Mouse (Mus musculus) cerebellum, postnatal 36 days (tissue): ENCODE measurements at regions not wholly inside any gene's neighbourhood (a gene's known extent, or its start where the extent isn't known, plus 50 kb on each side); places are given as distances from the start of the nearest gene placed in this dataset.
A peak's percentile ranks its signal among the peaks of the same experiment; 100 is the strongest.
"Not testable (repeated sequence)": the region's sequence is repeated elsewhere in the genome, so short reads cannot be mapped to it uniquely, and the experiment has no call there.

Source experiments
- DNase-seq, 2 experiments: peaks; one replicate each; pipeline ENCODE4 v3.0.0; 2021 to 2022; ENCODE audit warnings: mixed read lengths in 2 of 2

- DNase-seq, result no peak
Measured at GRCm38 (mm10) chr6:107012938-107013511, 213.1 kb upstream of the Crbn start.

DNA sequence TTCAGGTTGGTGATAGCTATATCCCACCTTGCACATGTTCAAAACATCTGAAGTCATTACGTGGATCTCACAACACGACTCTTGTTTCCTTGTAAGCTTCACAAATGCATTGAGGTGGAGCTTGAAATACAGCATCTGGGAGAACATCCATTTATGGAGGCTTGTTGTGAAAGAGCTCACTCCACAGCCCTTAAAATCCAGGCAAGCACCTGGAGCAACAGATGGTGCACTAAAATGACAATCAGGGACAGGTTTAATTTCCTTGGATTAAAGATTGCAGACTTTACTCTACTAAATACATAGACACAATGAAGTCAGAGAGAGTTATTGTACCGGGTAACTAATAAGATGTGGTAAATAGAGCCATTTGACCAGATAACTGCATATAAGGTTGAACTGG lies 219.2 kb upstream of the Crbn start:
- peak; percentile 9 to 11 for DNase-seq

- no peak for DNase-seq
Measured at GRCm38 (mm10) chr6:107045177-107045576, 245.3 kb upstream of the Crbn start.

- DNase-seq, result peak in 1 of 2 experiments; percentile 37
Measured at GRCm38 (mm10) chr6:107051604-107052003, 251.7 kb upstream of the Crbn start.

DNA sequence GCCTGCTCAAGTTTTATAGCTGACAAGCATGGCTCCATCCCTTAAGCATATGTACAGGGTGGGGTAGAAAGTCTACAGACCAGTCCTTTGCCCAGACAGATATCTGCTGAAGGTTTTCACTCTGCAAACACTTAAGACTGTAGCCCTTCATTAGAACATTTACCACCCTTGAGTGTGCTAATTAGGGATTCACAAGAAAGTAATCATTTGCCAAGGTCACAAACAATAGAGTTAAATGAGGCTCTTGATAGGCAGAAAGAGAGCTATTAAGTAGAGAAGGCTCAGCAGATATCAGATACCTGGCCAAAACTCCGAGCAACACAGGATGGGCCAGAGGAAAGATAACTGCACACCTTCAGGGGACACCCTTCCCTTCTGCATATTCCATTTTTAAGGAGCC lies 252.3 kb upstream of the Crbn start:
- DNase-seq, result no peak

DNA sequence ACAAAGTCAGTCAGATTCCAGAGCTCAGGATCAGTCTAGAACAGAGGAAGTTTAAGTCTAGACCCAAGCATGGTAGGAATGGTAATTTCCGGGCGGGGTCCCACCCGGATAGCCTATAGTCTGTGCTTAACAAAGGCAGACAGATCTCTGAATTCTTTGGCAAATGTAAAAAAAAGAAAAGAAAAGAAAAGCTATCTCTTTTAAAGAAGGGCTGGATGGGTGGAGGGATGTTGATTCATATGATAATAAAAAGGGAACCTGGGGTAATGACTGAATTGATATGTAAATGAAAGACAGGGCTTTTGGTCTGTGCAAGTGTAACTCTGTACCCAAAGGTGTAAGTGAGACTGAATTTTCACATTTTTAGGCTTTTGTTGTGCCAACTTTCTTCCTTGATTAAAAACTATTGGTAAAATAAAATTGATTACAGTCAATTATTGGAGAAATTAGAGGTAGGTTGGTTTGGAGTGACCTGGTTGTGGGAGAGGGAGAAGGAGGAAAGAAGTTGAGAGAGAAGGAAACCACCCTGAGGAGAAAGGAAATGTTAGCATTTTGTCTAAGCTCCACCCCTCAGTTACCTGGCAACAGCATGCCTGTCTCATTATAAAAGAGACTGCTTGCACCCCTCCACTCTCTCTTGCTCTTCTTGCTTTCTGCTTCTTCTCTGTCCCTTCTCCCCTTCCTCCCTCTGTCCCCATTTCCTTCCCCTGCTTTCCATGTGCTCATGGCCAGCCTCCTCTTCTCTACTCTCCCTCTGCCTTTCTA lies 259.3 kb upstream of the Crbn start:
- DNase-seq, result no peak

DNA sequence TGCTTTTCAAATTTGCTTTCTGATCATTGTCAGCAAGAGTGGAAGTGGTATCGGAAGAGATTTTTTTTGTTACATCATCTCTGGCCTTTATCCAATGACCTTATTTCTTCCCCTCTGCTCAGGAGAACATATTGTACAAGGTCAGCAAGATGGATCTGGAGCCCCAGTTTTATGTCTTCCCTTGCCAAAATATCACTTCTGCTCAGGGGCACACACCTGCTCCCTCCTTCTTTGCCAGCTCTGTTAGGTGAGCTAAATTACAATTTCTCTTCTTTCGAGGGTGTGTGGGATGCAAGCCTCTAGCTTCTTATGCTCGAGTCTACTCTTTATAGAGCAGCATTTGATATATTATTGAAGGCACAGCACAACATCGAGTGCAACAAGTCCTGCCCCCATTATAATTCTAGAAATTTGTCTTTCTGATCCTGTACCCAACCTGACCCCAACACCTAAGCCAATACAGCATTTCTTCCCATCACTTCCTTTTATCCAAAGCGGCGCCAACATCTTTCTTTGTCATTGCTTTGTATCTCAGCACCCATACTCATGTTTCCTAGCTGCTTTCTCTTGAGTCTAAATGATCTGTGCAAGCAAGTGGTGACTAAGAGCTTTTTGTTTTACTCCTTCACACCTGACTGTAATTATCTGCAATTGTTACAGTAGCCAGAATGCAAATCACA lies 263.1 kb upstream of the Crbn start:
- DNase-seq, result peak; percentile 73 to 76

DNA sequence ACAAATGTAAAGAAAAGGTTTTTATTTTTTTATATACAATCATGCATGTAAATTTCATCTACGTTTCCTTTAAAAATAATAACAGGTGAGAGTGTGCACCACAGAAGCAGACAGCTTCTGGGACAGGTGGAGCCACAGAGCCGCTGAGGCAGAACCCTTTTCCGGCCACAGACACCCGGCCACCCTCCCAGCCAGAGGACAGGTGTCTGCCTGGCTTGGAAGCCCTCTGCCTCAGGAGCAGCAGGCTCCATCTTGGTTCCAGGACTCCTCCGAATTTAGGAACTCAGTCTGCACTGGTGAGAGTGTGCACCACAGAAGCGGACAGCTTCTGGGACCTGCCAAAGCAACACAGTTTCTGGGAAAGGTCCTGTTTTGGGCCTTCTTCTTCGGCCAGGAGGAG lies 270.6 kb upstream of the Crbn start:
- no peak for DNase-seq

GRCm38 (mm10) chr6:107092600-107092999 lies 292.7 kb upstream of the Crbn start:
- DNase-seq, result no peak

DNA sequence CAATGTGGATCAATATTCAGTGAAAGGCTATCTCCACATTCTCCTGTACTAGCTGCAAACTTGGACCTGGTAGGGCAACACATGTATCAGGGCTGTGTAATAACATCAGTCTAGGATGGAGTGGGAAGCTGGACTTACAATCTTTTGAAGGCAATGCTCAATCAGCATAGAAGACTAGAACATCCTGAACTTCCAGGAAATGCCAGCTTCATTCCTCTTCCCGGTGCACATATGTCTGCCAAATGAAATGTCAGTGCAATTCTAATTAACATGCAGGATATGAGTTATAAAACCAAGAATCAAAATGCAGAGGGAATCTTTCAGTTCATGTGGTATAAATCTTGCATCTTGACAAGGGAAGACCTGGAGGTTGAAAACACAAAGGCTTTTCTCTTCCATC lies 328.8 kb upstream of the Crbn start:
- no peak for DNase-seq

DNA sequence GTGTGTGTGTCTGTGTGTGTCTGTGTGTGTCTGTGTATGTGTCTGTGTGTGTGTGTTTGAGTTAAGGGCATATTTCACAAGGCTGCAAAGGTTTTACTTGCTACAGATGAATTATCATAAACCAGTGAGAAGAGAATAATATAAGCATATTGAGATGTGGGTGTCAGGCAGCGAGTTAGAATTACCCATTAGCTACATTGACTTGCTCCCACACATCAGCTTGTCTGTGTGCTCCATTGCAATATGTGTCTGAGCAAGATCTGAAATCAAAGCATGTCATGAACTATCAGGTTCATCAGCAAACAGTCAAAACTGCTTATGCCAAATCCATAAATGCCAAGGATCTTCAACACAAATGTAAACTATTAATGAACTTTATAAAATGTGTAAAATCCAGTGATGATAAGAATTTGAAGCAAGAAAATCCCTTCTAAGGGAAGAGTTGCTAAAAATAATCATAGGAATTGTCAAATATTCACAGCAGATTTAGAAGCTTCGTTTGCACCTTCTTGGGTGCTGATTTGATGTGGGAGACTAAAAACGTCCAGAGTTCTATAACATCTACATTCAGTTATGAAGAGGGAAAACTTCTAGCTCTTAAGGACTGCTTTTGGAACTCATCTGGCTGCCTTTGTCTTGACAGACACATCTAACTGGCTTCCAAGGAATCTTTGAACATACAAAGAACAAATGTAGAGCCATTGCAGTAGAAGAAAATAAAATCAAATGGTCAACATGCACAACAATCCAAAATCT lies 361.7 kb upstream of the Lrrn1 start:
- DNase-seq, result no peak

DNA sequence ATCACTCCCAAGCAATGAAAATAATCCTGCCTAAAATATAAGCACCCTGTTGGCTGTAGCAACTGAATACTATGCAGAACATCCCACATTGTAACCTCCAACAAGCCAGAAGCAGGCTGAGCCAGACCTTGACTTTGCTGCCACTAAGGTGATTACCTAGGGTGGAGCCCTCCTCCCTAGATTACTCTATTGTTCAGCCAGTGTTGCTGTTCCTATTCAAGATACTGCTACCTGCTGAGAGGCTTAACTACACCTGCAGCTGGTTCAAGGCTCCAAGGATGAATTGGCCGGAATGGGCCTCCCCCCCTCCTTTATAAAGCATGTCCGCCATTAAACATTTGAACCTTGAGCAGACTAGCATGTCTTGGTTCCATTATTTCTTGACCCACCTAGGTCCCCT lies 311.3 kb upstream of the Lrrn1 start:
- no peak for DNase-seq

- no peak for DNase-seq
Measured at GRCm38 (mm10) chr6:107218721-107219120, 310.8 kb upstream of the Lrrn1 start.

- no peak for DNase-seq
Measured at GRCm38 (mm10) chr6:107222602-107223001, 307.0 kb upstream of the Lrrn1 start.

- DNase-seq, result not testable (repeated sequence)
Measured at GRCm38 (mm10) chr6:107229843-107230242, 299.7 kb upstream of the Lrrn1 start.

- no peak for DNase-seq
Measured at GRCm38 (mm10) chr6:107237692-107238091, 291.9 kb upstream of the Lrrn1 start.

DNA sequence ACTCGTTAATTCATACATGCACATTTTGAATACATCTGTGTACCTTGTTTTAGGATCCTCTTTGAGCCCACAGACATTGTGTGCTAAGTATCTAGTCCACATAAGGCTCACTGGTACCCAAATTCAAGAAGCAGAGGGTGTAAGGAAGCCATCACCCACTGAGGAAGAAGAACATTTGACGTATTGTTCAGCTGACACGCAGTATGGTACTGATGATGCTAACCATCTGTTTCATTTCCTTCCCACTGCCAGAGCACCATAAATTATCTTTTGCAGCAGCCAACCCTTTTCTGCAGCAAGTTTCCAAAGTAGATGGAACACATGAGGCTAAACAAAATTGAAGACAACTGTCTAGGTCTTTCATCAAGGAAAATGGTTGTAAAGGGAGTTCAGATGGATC lies 285.6 kb upstream of the Lrrn1 start:
- no peak for DNase-seq

GRCm38 (mm10) chr6:107280348-107280747 lies 249.2 kb upstream of the Lrrn1 start:
- DNase-seq, result peak in 1 of 2 experiments; percentile 1

DNA sequence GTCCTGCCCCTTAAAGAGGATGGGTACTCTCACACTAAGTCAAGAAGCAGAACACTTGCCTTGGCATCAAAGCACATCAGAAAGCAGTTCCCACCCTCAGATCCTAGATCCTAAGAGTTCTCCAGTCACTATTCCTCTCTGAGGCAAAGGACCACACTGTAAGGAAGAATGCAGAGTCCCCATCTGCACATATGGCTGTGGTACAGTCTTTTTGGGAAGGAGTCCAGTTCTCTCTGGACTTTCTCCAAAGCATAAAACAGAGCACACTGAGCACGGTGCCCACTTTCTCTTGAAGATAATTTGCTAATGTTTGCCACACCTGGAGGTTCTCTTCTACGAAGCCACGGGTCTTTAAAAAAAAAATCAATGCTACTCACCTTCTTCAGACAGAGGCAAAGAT lies 238.7 kb upstream of the Lrrn1 start:
- DNase-seq, result peak; percentile 12 to 55

DNA sequence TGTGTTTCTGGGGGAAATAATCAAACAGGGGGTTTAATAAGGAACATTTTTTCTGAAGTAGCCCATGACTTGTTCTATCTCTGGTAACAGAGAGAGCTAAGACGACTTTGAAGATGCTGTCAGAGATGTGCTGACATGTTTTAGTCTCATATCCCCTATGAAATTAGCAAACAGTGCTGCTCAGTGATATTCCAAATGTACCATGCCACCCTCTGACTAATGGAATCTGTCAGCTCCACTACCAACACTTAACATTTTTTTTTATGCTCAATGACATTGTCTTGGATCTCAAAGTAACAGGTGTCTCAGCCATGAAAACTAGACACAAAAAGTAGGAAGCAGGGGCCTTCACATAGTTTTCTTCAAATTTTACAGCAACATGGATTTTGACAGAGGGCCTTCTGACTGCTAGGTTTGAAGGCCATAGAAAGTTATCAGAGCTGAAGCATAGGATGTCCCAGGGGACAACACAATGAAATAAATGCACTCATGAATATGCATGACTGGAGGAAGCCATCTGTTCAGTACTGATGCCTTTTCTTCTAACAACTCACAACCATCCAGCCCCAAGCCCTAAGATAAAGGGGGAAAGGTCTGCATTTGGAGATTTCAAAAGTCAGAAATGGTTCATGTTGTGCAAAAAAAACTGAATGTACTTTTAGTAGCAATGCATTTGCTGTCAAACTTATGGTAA lies 225.7 kb upstream of the Lrrn1 start:
- no peak for DNase-seq

DNA sequence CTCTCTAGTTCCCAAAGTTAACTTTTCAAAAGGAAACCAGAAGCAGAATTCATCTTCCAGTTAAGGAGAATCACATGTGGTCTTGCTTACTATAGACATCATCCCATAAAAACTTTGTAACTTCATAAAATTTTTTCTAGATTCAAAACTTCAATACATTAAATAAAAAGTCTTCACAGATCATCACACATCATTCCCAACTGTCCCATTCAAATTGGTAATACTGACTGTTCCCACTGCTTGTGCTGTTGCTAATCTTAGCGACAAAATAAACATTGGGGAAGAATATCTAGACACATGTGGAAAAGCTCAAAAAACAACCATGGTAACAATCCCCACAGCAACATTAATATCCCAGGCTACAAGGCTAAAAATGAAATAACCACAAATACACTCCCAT lies 210.0 kb upstream of the Lrrn1 start:
- DNase-seq, result no peak

DNA sequence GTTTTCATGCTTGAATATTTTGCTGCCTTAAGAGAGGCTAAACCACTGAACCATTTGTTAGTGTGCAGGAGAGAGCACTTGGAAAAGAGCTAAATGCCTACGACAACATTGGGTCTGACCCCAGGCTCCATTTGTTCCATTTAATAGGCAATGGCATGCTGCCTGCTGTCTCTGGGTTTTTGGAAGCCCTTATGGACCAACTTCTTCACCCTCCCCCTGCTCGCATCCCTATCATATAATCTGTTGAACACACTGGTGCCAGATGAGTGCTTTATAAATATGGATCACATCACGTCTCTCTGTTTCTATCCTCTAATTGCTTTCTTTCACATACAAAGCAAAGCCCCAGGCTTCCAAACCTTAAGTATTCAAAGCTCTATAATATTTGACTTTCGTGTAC lies 179.1 kb upstream of the Lrrn1 start:
- no peak for DNase-seq

DNA sequence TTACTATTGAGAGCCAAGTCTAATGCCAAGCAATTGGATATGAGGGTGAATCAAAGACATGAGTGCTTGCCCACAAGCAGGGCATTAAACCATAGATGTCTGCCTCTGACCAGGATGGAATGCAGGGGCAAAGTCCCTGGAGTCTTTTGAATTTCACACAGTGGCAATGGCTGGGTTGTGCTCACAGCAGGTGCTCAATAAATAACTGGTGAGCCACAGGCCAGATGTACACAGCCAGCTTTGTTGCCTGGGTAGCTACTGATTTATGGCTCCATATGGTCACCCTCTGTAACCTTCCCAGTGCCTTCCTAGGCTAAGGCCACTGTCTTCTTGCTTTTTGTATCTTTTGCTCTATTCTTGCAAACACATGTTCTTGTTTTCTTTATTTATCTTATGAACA lies 154.3 kb upstream of the Lrrn1 start:
- DNase-seq, result no peak
